In genomic region chr16:30130113-30130471, GRCm38 (mm10) we compare ENCODE assay signal across 12 mouse cellular contexts.
A peak's percentile ranks its signal among the peaks of the same experiment; 100 is the strongest.
DNase-seq lines count a peak whose midpoint lies in the region; ATAC-seq and TF ChIP-seq lines count a peak whose summit lies in the region.
"Had no signal": no experiment of that assay in that cellular context is flagged by ENCODE, and none has a peak within 500 bp of the region (broad histone marks: within the 10 kb centered on the region; RNA-seq: fewer than 3 reads in every experiment).

No protein-coding gene starts in this region.

- H3K4me2 ChIP-seq in midbrain, postnatal 0 days (ENCODE audit: low read depth, low read length, poor library complexity, severe bottlenecking) = no peak overlapping the region
- no peak overlapping the region for H3K4me2 ChIP-seq in forebrain, embryonic 16.5 days (ENCODE audit: low read length)
- H3K4me2 ChIP-seq in stomach, embryonic 16.5 days (ENCODE audit: low read depth, low read length) = no peak overlapping the region
- H3K4me2 ChIP-seq: heart, embryonic 12.5 days had no signal

- no peak for ATAC-seq in midbrain, postnatal 0 days (ENCODE audit: low FRiP score)
- peak; percentile 52 for ATAC-seq in forebrain, embryonic 16.5 days
- peak; percentile 35; the same call in 1 of the 2 replicates for ATAC-seq in stomach, embryonic 16.5 days (ENCODE audit: insufficient read depth, low FRiP score)
- no peak for ATAC-seq in granulocyte monocyte progenitor cell, adult 5-6 weeks (replicated peaks; ENCODE audit: poor library complexity, severe bottlenecking)

- H3K9me3 ChIP-seq in midbrain, embryonic 10.5 days (replicated peaks) = peaks cover 10% of the 10 kb centered on the region; the same call in 1 of the 2 replicates
- no peaks in the 10 kb centered on the region for H3K9me3 ChIP-seq in midbrain, postnatal 0 days (ENCODE audit: low read length)
- no peaks in the 10 kb centered on the region for H3K9me3 ChIP-seq in forebrain, embryonic 16.5 days (ENCODE audit: control insufficient read depth, low read length)
- no peaks in the 10 kb centered on the region for H3K9me3 ChIP-seq in stomach, embryonic 16.5 days (replicated peaks; ENCODE audit: control insufficient read depth, low read length)
- H3K9me3 ChIP-seq: G1E; heart, embryonic 12.5 days had no signal

- no peak overlapping the region for H3K9ac ChIP-seq in midbrain, postnatal 0 days (replicated peaks; ENCODE audit: low read length, poor library complexity, severe bottlenecking)
- no peak overlapping the region for H3K9ac ChIP-seq in forebrain, embryonic 16.5 days (replicated peaks; ENCODE audit: low read depth, low read length)
- no peak overlapping the region for H3K9ac ChIP-seq in stomach, embryonic 16.5 days (ENCODE audit: low read length)
- H3K9ac ChIP-seq: heart, embryonic 12.5 days had no signal

- H3K36me3 ChIP-seq in midbrain, embryonic 10.5 days = no peaks in the 10 kb centered on the region
- no peaks in the 10 kb centered on the region for H3K36me3 ChIP-seq in midbrain, postnatal 0 days (ENCODE audit: insufficient read depth, low read length)
- H3K36me3 ChIP-seq in forebrain, embryonic 16.5 days (ENCODE audit: control insufficient read depth, insufficient read depth) = no peaks in the 10 kb centered on the region
- H3K36me3 ChIP-seq in stomach, embryonic 16.5 days (ENCODE audit: control insufficient read depth, insufficient read depth, low read length) = no peaks in the 10 kb centered on the region
- H3K36me3 ChIP-seq: G1E; heart, embryonic 12.5 days had no signal

- H3K4me3 ChIP-seq in midbrain, embryonic 10.5 days = no peak overlapping the region
- no peak overlapping the region for H3K4me3 ChIP-seq in midbrain, postnatal 0 days (ENCODE audit: low read depth, low read length)
- no peak overlapping the region for H3K4me3 ChIP-seq in forebrain, embryonic 16.5 days (replicated peaks; ENCODE audit: low read length)
- H3K4me3 ChIP-seq in stomach, embryonic 16.5 days (replicated peaks; ENCODE audit: low read length) = no peak overlapping the region
- H3K4me3 ChIP-seq in lung, adult 2 months (replicated peaks; ENCODE audit: extremely low read depth, low read depth, low read length) = no peak overlapping the region
- H3K4me3 ChIP-seq: heart, embryonic 12.5 days had no signal

- H3K27ac ChIP-seq in midbrain, embryonic 10.5 days (replicated peaks) = peak overlapping the region; percentile 76
- no peak overlapping the region for H3K27ac ChIP-seq in midbrain, postnatal 0 days (ENCODE audit: low read depth, low read length)
- no peak overlapping the region for H3K27ac ChIP-seq in forebrain, embryonic 16.5 days (ENCODE audit: low read length)
- no peak overlapping the region for H3K27ac ChIP-seq in stomach, embryonic 16.5 days (ENCODE audit: low read length)
- H3K27ac ChIP-seq: macrophage had no signal

- peaks cover 32% of the 10 kb centered on the region for H3K4me1 ChIP-seq in midbrain, embryonic 10.5 days
- H3K4me1 ChIP-seq in midbrain, postnatal 0 days (ENCODE audit: insufficient read depth, low read length) = no peaks in the 10 kb centered on the region
- H3K4me1 ChIP-seq in forebrain, embryonic 16.5 days (replicated peaks; ENCODE audit: control insufficient read depth, insufficient read depth, low read length) = peaks cover 12% of the 10 kb centered on the region
- H3K4me1 ChIP-seq in stomach, embryonic 16.5 days (ENCODE audit: control insufficient read depth, insufficient read depth, low read length) = peaks cover 21% of the 10 kb centered on the region
- no peaks in the 10 kb centered on the region for H3K4me1 ChIP-seq in lung, adult 2 months (ENCODE audit: control insufficient read depth, insufficient read depth, low read length)

- WGBS in midbrain, embryonic 10.5 days = 41% methylated on average over 4 of the region's 4 CpGs
- 41% methylated on average over 4 of the region's 4 CpGs for WGBS in midbrain, postnatal 0 days
- WGBS in forebrain, embryonic 16.5 days = 3% methylated on average over 4 of the region's 4 CpGs
- 50% methylated on average over 4 of the region's 4 CpGs for WGBS in stomach, embryonic 16.5 days
- WGBS in lung, adult 2 months = 84% methylated on average over 4 of the region's 4 CpGs

- no peak for TF ChIP-seq POLR2A in lung, adult 2 months (IDR thresholded peaks at IDR 0.05; ENCODE audit: borderline replicate concordance, extremely low read depth, low read depth, low read length)

- peak; percentile 58 for DNase-seq in midbrain, embryonic 10.5 days (ENCODE audit: low spot score)
- DNase-seq in midbrain, postnatal 0 days (ENCODE audit: low spot score) = no peak
- peak; percentile 61 for DNase-seq in mesoderm, embryonic 11.5 days (ENCODE audit: low read depth, low spot score)
- DNase-seq in lung, adult 2 months = no peak
- DNase-seq: cerebellum, adult 2 months; thymus, adult 2 months had no signal

- peaks cover 100% of the 10 kb centered on the region for H3K27me3 ChIP-seq in midbrain, embryonic 10.5 days (ENCODE audit: low read depth, poor library complexity, severe bottlenecking)
- H3K27me3 ChIP-seq in midbrain, postnatal 0 days (ENCODE audit: insufficient read depth, low read length) = no peaks in the 10 kb centered on the region; the same call in 1 of the 2 replicates
- H3K27me3 ChIP-seq in forebrain, embryonic 16.5 days (replicated peaks; ENCODE audit: control insufficient read depth, insufficient read depth, low read length) = peaks cover 17% of the 10 kb centered on the region
- no peaks in the 10 kb centered on the region for H3K27me3 ChIP-seq in stomach, embryonic 16.5 days (ENCODE audit: control insufficient read depth, insufficient read depth, low read length)

- no peak for TF ChIP-seq CTCF in midbrain, postnatal 0 days (IDR thresholded peaks at IDR 0.05)
- no peak for TF ChIP-seq CTCF in lung, adult 2 months (IDR thresholded peaks at IDR 0.05; ENCODE audit: insufficient read depth, low read length)

Comparison
In these comparisons a context has a peak if more than half of its experiments do, and no peak if none do; other contexts are left out.
1. DNase-seq: peak in midbrain, embryonic 10.5 days (single experiment) and mesoderm, embryonic 11.5 days (single experiment); none in midbrain, postnatal 0 days (single experiment) and lung, adult 2 months (single experiment).
2. ATAC-seq: peak in forebrain, embryonic 16.5 days (single experiment) and stomach, embryonic 16.5 days (single experiment); none in midbrain, postnatal 0 days (single experiment) and granulocyte monocyte progenitor cell, adult 5-6 weeks (single experiment).